Mouse (Mus musculus) CH12.LX (cell line): ENCODE measurements around the gene Gm37240. TPM values are rescaled to one million over a fixed set of nuclear protein-coding genes. Genes with fewer than 3 reads are reported as not detected.

Source experiments
- DNase-seq: peaks from one replicate; pipeline ENCODE4 v3.0.0-alpha.2; 2013; ENCODE audit errors: extremely low read depth
- H3K27ac ChIP-seq: 2 replicates; pipeline ENCODE4 v1.5.1; 2012; ENCODE audit warnings: low read depth, mild to moderate bottlenecking, control low read depth, moderate library complexity; ENCODE audit not compliant: insufficient read depth
- H3K27me3 ChIP-seq: replicated peaks from 2 replicates; pipeline ENCODE3; 2012; ENCODE audit warnings: inconsistent platforms
- H3K36me3 ChIP-seq, 2 experiments: replicated peaks in 1 of 2; 2 replicates each; pipeline versions ENCODE3 to v1.6.1; 2012; ENCODE audit warnings: inconsistent platforms in 1 of 2, low read length in 1 of 2, mild to moderate bottlenecking in 1 of 2, mixed read lengths in 1 of 2, moderate library complexity in 1 of 2; ENCODE audit not compliant: control insufficient read depth in 1 of 2, insufficient read depth in 1 of 2
- H3K4me1 ChIP-seq, 2 experiments: 2 replicates each; pipeline ENCODE4 v1.6.1; 2012; ENCODE audit warnings: inconsistent platforms in 1 of 2, moderate library complexity in 1 of 2; ENCODE audit not compliant: insufficient read depth in 2 of 2, control insufficient read depth in 1 of 2
- H3K4me2 ChIP-seq: 2 replicates; pipeline ENCODE4 v1.6.1; 2012; ENCODE audit warnings: low read depth, mild to moderate bottlenecking, control low read depth; ENCODE audit not compliant: poor library complexity, insufficient read depth, severe bottlenecking
- H3K4me3 ChIP-seq, 3 experiments: fragments of 150-350 bp in 1 of 3; sonication (generic) in 1 of 3; replicated peaks in 1 of 3; 2 replicates each; pipeline versions ENCODE3 to v1.5.1; 2011 to 2012; ENCODE audit warnings: low read depth in 2 of 3, low read length in 2 of 3, mild to moderate bottlenecking in 2 of 3, moderate library complexity in 2 of 3, control low read depth in 1 of 3, improper control_type of control experiment in 1 of 3, inconsistent platforms in 1 of 3, mixed read lengths in 1 of 3; ENCODE audit not compliant: poor library complexity in 1 of 3
- H3K79me2 ChIP-seq: replicated peaks from 2 replicates; pipeline ENCODE4 v1.6.1; 2012; ENCODE audit warnings: mild to moderate bottlenecking, moderate library complexity; ENCODE audit not compliant: control insufficient read depth, poor library complexity, insufficient read depth, severe bottlenecking; ENCODE audit errors: extremely low read depth
- H3K9ac ChIP-seq: 2 replicates; pipeline ENCODE4 v1.6.1; 2012; ENCODE audit warnings: low read depth, mild to moderate bottlenecking, control low read depth, moderate library complexity; ENCODE audit not compliant: insufficient read depth
- H3K9me3 ChIP-seq: replicated peaks from 2 replicates; pipeline ENCODE3; 2012; ENCODE audit warnings: low read length, inconsistent platforms, mixed read lengths
- BHLHE40 ChIP-seq: IDR thresholded peaks from 2 replicates; pipeline ENCODE4 v1.6.1; 2011; ENCODE audit warnings: mild to moderate bottlenecking, low read depth, low read length, improper control_type of control experiment
- CHD1 ChIP-seq: IDR thresholded peaks from 2 replicates; pipeline ENCODE4 v1.6.1; 2012; ENCODE audit warnings: low read depth, low read length, improper control_type of control experiment, inconsistent platforms
- EP300 ChIP-seq: IDR thresholded peaks from 2 replicates; pipeline ENCODE4 v1.6.1; 2011; ENCODE audit warnings: low read length, improper control_type of control experiment
- ETS1 ChIP-seq: conservative IDR thresholded peaks from 2 replicates; pipeline ENCODE4 v1.6.1; 2012; ENCODE audit warnings: low read depth, mild to moderate bottlenecking, inconsistent platforms, low read length, improper control_type of control experiment, moderate library complexity
- HCFC1 ChIP-seq: IDR thresholded peaks from 2 replicates; pipeline ENCODE4 v1.6.1; 2012; ENCODE audit warnings: low read depth, mild to moderate bottlenecking, inconsistent platforms, low read length, improper control_type of control experiment
- IRF4 ChIP-seq: IDR thresholded peaks from 2 replicates; pipeline ENCODE4 v1.6.1; 2014; ENCODE audit warnings: low read depth, mild to moderate bottlenecking, inconsistent platforms, low read length, improper control_type of control experiment
- MAX ChIP-seq: IDR thresholded peaks from 2 replicates; pipeline ENCODE4 v1.6.1; 2011; ENCODE audit warnings: low read length, improper control_type of control experiment
- MAZ ChIP-seq: IDR thresholded peaks from 2 replicates; pipeline ENCODE4 v1.6.1; 2012; ENCODE audit warnings: low read depth, mild to moderate bottlenecking, inconsistent platforms, low read length, improper control_type of control experiment, moderate library complexity
- MEF2A ChIP-seq: IDR thresholded peaks from 2 replicates; pipeline ENCODE4 v1.6.1; 2014; ENCODE audit warnings: low read depth, mild to moderate bottlenecking, inconsistent platforms, low read length, improper control_type of control experiment, borderline replicate concordance
- MXI1 ChIP-seq: IDR thresholded peaks from 2 replicates; pipeline ENCODE4 v1.6.1; 2011; ENCODE audit warnings: mild to moderate bottlenecking, low read depth, low read length, improper control_type of control experiment
- MYC ChIP-seq: IDR thresholded peaks from 2 replicates; pipeline ENCODE4 v1.6.1; 2011; ENCODE audit warnings: low read depth, mild to moderate bottlenecking, improper control_type of control experiment, low read length
- SIN3A ChIP-seq: IDR thresholded peaks from 2 replicates; pipeline ENCODE4 v1.6.1; 2012; ENCODE audit warnings: low read length, improper control_type of control experiment, inconsistent platforms
- SMC3 ChIP-seq: IDR thresholded peaks from 2 replicates; pipeline ENCODE4 v1.6.1; 2011; ENCODE audit warnings: low read depth, low read length, improper control_type of control experiment
- TCF12 ChIP-seq: IDR thresholded peaks from 2 replicates; pipeline ENCODE4 v1.6.1; 2014; ENCODE audit warnings: low read depth, mild to moderate bottlenecking, inconsistent platforms, low read length, improper control_type of control experiment
- UBTF ChIP-seq: IDR thresholded peaks from 2 replicates; pipeline ENCODE4 v1.6.1; 2012; ENCODE audit warnings: low read depth, mild to moderate bottlenecking, inconsistent platforms, low read length, improper control_type of control experiment, moderate library complexity
- USF1 ChIP-seq: IDR thresholded peaks from 2 replicates; pipeline ENCODE4 v1.6.1; 2014; ENCODE audit warnings: low read depth, mild to moderate bottlenecking, inconsistent platforms, low read length, improper control_type of control experiment
- dilution Hi-C: fragments of 300-500 bp; cut with MboI; formaldehyde crosslinking; loops from 2 replicates; pipeline ENCODE4 v1.14.3; 2020; ENCODE audit warnings: low sequenced_read_pairs; ENCODE audit not compliant: extremely low pct_unique_long_range_greater_than_20kb, extremely low pct_ligation_motif_present
- in situ Hi-C: fragments of 300-500 bp; cut with MboI; formaldehyde crosslinking; loops from 3 replicates; pipeline ENCODE4 v1.14.3; 2019; ENCODE audit warnings: low sequenced_read_pairs, low pct_ligation_motif_present, low pct_unique_long_range_greater_than_20kb, mixed read lengths
- polyA plus RNA-seq: library from polyadenylated mRNA; unstranded; fragments of >175 nt; gene quantifications from 2 replicates; pipeline ENCODE4 v1.2.1, GENCODE M21; 2012; ENCODE audit warnings: low read depth; ENCODE audit not compliant: insufficient read length
- total RNA-seq, 2 experiments: library from RNA; depleted of rRNA; stranded (reverse); fragments of 300-350 nt in 1 of 2; fragments of >200 nt in 1 of 2; gene quantifications; 2 replicates each; pipeline ENCODE4 v1.2.3; 2012 to 2014

The Gm37240 gene
- total and polyA plus RNA-seq, 3 experiments, result 0.08 to 0.19 (median 0.14) TPM

DNA sequence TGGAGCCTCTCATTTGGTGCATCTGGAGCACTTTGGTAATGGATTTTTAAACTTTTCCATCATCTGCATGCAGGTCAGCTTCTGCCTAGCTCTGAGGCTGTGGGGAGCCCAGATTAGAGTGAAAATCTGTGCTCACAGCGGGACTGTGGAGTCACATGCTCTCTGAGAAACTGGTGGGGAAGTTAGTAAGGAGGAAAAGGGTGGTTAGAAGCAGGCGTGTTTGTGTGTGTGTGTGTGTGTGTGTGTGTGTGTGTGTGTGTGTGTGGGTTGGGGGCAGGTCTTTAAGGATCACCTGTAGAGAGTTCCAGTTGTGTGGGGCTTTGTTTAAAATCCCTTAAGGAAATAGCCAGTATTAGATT, 1199.9 kb downstream of the Gm37240 start:
- in situ Hi-C loops (loop anchor here (5.0 kb wide), 1 partner anchor 35 kb away; no protein-coding TSS in a partner anchor), dilution Hi-C loops (no loop called here)
- Histone ChIP-seq H3K36me3 (peaks cover 48 to 56% of the 10 kb centered on the region in 2 experiments), H3K4me1 (peaks cover 54 to 93% of the 10 kb centered on the region in 2 experiments), H3K4me3 (no peak overlapping the region), H3K9ac (no peak overlapping the region; the same call in 1 of the 2 replicates), H3K27ac (peak overlapping the region; percentile 96), H3K9me3 (no peaks in the 10 kb centered on the region), H3K4me2 (peak overlapping the region; percentile 4; the same call in 1 of the 2 replicates), H3K27me3 (no peaks in the 10 kb centered on the region), H3K79me2 (peaks cover 9% of the 10 kb centered on the region; the same call in 1 of the 2 replicates)
- TF ChIP-seq MAZ (peak; percentile 21; the same call in 1 of the 2 replicates), IRF4 (peak; percentile 42; the same call in 1 of the 2 replicates), MYC (peak; percentile 60; the same call in 1 of the 2 replicates), MEF2A (no peak; the same call in 1 of the 2 replicates), EP300 (peak; percentile 38; the same call in 1 of the 2 replicates), SMC3 (0 out of 2 replicates have a peak, but pooled peaks have one; percentile 1), MXI1 (peak; percentile 55; the same call in 1 of the 2 replicates), HCFC1 (no peak), USF1 (peak; percentile 47), BHLHE40 (peak; percentile 61), TCF12 (peak; percentile 52; the same call in 1 of the 2 replicates), MAX (peak; percentile 59), UBTF (no peak), ETS1 (peak; percentile 74)
- DNase-seq, result no peak

DNA sequence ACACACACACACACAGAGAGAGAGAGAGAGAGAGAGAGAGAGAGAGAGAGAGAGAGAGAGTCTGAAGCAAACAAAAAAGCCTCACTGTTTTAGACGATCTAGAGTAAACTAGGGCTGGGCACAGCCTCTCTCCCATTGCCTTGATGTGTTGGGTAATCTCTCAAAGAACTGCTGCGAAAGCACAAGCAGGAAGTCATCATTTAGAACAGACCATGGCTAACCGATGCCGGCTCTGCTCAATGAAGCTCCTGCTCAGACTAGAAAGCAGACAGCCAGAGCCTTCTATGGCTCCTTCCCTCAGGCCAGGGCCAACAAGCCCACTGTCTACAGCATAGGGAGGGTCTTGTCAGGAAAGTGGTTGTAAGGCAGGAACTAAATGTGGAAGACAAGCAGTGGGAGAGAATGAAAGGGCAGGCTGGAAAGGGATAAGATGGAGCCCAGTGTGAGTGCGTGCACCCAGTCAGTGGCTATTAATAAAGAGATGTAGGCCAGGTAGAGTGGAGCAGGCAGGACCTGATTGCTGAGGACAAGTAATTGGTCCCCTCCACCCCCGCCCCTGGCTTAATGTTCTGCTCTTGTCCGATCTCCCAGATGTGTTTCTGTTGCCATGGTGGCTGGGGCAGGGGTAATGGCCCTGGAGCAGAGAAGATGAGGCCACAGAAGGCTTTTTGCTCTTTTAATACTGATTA, 1200.4 kb downstream of the Gm37240 start:
- Histone ChIP-seq H3K79me2 (peaks cover 6% of the 10 kb centered on the region), H3K9ac (no peak overlapping the region)
- no peak for DNase-seq
- dilution Hi-C loops, result no loop called here
- in situ Hi-C loops, result loop anchor here (5.0 kb wide), 1 partner anchor 35 kb away; no protein-coding TSS in a partner anchor
- TF ChIP-seq UBTF, result 0 out of 2 replicates have a peak, but pooled peaks have one; percentile 15
- peak; percentile 12; the same call in 1 of the 2 replicates for TF ChIP-seq CHD1
- TF ChIP-seq SIN3A, result no peak
- TF ChIP-seq, all 38 proteins: peak for 2
- Histone ChIP-seq H3K4me2 (0 out of 2 replicates have a peak overlapping the region, but pooled peaks have one; percentile 4), H3K27ac (peak overlapping the region; percentile 96), H3K9me3 (no peaks in the 10 kb centered on the region), H3K36me3 (peaks cover 42 to 52% of the 10 kb centered on the region in 2 experiments), H3K4me1 (peaks cover 57 to 93% of the 10 kb centered on the region in 2 experiments), H3K4me3 (peak overlapping the region in 1 of 3 experiments; percentile 19), H3K27me3 (no peaks in the 10 kb centered on the region)
